ENCODE assay signal across 27 mouse cellular contexts in genomic region chr8:71579009-71579408, GRCm38 (mm10). TPM values are rescaled to one million over a fixed set of nuclear protein-coding genes. Genes with fewer than 3 reads are reported as not detected.
DNase-seq lines count a peak whose midpoint lies in the region; ATAC-seq and TF ChIP-seq lines count a peak whose summit lies in the region.
"Had no signal": no experiment of that assay in that cellular context is flagged by ENCODE, and none has a peak within 500 bp of the region (broad histone marks: within the 10 kb centered on the region; RNA-seq: fewer than 3 reads in every experiment).

No protein-coding gene starts in this region.

- no peak overlapping the region for H3K9ac ChIP-seq in forebrain, postnatal 0 days
- H3K9ac ChIP-seq: embryonic facial prominence, embryonic 12.5 days; forebrain, embryonic 12.5 days; heart, embryonic 13.5 days; hindbrain, embryonic 12.5 days; kidney, embryonic 15.5 days; limb, embryonic 13.5 days; liver, embryonic 13.5 days; midbrain, embryonic 15.5 days had no signal

- no peak overlapping the region for H3K4me2 ChIP-seq in forebrain, postnatal 0 days (ENCODE audit: low read depth)
- H3K4me2 ChIP-seq: embryonic facial prominence, embryonic 12.5 days; forebrain, embryonic 12.5 days; heart, embryonic 13.5 days; hindbrain, embryonic 12.5 days; kidney, embryonic 15.5 days; limb, embryonic 13.5 days; liver, embryonic 13.5 days; midbrain, embryonic 15.5 days had no signal

- peaks cover 12% of the 10 kb centered on the region for H3K27me3 ChIP-seq in E14TG2a.4 (ENCODE audit: insufficient read depth, low read length)
- H3K27me3 ChIP-seq in forebrain, postnatal 0 days (ENCODE audit: insufficient read depth, low read length) = no peaks in the 10 kb centered on the region
- H3K27me3 ChIP-seq: kidney, embryonic 15.5 days; limb, embryonic 13.5 days; liver, embryonic 13.5 days; midbrain, embryonic 15.5 days had no signal

- peaks cover 13% of the 10 kb centered on the region for H3K36me3 ChIP-seq in E14TG2a.4 (ENCODE audit: insufficient read depth, low read length)
- peaks cover 20% of the 10 kb centered on the region for H3K36me3 ChIP-seq in forebrain, postnatal 0 days (ENCODE audit: insufficient read depth)
- H3K36me3 ChIP-seq: liver, embryonic 13.5 days; midbrain, embryonic 15.5 days had no signal

- H3K27ac ChIP-seq in layer of hippocampus, adult 2 months = peak overlapping the region; percentile 59; the same call in 1 of the 2 replicates
- no peak overlapping the region for H3K27ac ChIP-seq in forebrain, postnatal 0 days (ENCODE audit: low read depth, low read length)
- H3K27ac ChIP-seq: embryonic facial prominence, embryonic 12.5 days; forebrain, embryonic 12.5 days; heart, embryonic 13.5 days; hindbrain, embryonic 12.5 days; kidney, embryonic 15.5 days; limb, embryonic 13.5 days; liver, embryonic 13.5 days; midbrain, embryonic 15.5 days had no signal

- no peak for DNase-seq in layer of hippocampus, adult 2 months (ENCODE audit: low spot score in 2 of 2)
- no peak for DNase-seq in layer of hippocampus, postnatal 10 days (ENCODE audit: low spot score in 2 of 2)
- DNase-seq in brain, adult 2 months (ENCODE audit: low read depth, low spot score) = peak; percentile 52
- no peak for DNase-seq in cerebellum, adult 9-10 months
- DNase-seq in frontal cortex, postnatal 25 days (ENCODE audit: low spot score in 2 of 2) = no peak
- DNase-seq in forebrain, postnatal 0 days = no peak
- DNase-seq: kidney, adult 11 months; kidney, postnatal 36 days; liver, embryonic 13.5 days; lung, adult 2 months; lung, postnatal 14 days; retina, postnatal 1 day; thymus, postnatal 14 days had no signal

- WGBS in forebrain, postnatal 0 days = 80% methylated on average over 1 of the region's 1 CpGs

- no peak for TF ChIP-seq CTCF in layer of hippocampus, adult 2 months (conservative IDR thresholded peaks at IDR 0.05)
- TF ChIP-seq CTCF in E14TG2a.4 (conservative IDR thresholded peaks at IDR 0.05; ENCODE audit: low read length) = no peak
- TF ChIP-seq CTCF in forebrain, postnatal 0 days (IDR thresholded peaks at IDR 0.05; ENCODE audit: low read depth) = no peak

- H3K9me3 ChIP-seq in E14TG2a.4 (ENCODE audit: low read length) = no peaks in the 10 kb centered on the region
- no peaks in the 10 kb centered on the region for H3K9me3 ChIP-seq in forebrain, postnatal 0 days (ENCODE audit: low read length)
- H3K9me3 ChIP-seq: embryonic facial prominence, embryonic 12.5 days; forebrain, embryonic 12.5 days; heart, embryonic 13.5 days; hindbrain, embryonic 12.5 days; kidney, embryonic 15.5 days; limb, embryonic 13.5 days; liver, embryonic 13.5 days; midbrain, embryonic 15.5 days had no signal

- no peak for ATAC-seq in forebrain, postnatal 0 days
- ATAC-seq: midbrain, embryonic 15.5 days had no signal

- H3K4me1 ChIP-seq in E14TG2a.4 (replicated peaks; ENCODE audit: low read depth, low read length) = peaks cover 53% of the 10 kb centered on the region
- no peaks in the 10 kb centered on the region for H3K4me1 ChIP-seq in forebrain, postnatal 0 days (ENCODE audit: insufficient read depth)
- H3K4me1 ChIP-seq: embryonic facial prominence, embryonic 12.5 days; kidney, embryonic 15.5 days; limb, embryonic 13.5 days had no signal

- no peak overlapping the region for H3K4me3 ChIP-seq in layer of hippocampus, adult 2 months
- H3K4me3 ChIP-seq in E14TG2a.4 (replicated peaks; ENCODE audit: low read length) = peak overlapping the region; percentile 73
- no peak overlapping the region for H3K4me3 ChIP-seq in forebrain, postnatal 0 days (ENCODE audit: low read depth, low read length)
- H3K4me3 ChIP-seq: embryonic facial prominence, embryonic 12.5 days; erythroblast, embryonic 14.5 days; forebrain, embryonic 12.5 days; heart, embryonic 13.5 days; hindbrain, embryonic 12.5 days; kidney, embryonic 15.5 days; limb, embryonic 13.5 days; liver, embryonic 13.5 days; midbrain, embryonic 15.5 days had no signal

RNA-seq across cellular contexts. Expression of gene Slc27a1, which starts 10.3 kb away (rescaled TPM):
- total RNA-seq in layer of hippocampus, adult 2 months (2021) = 100 to 1,000 TPM; 125 to 126 TPM
- total RNA-seq in layer of hippocampus, postnatal 10 days (2021) = 10 to 100 TPM; 76.8 to 92.7 TPM
- total RNA-seq in forebrain, postnatal 0 days (2014; rRNA removed) = 106 and 133 TPM in 2 replicates
- polyA plus RNA-seq in forebrain, postnatal 0 days (2015; fragmentation: Nextera tagmentation; extraction: Ambion mirVana) = 74.8 and 102 TPM in 2 replicates

RNA-seq across cellular contexts. Expression of gene Nxnl1, which starts 12.6 kb away (rescaled TPM):
- not detected for total RNA-seq in layer of hippocampus, adult 2 months (2021)
- not detected for total RNA-seq in layer of hippocampus, postnatal 10 days (2021)
- total RNA-seq in forebrain, postnatal 0 days (2014; rRNA removed) = 0.08 TPM in 1 of 2 replicates, not detected in the other
- polyA plus RNA-seq in forebrain, postnatal 0 days (2015; fragmentation: Nextera tagmentation; extraction: Ambion mirVana) = not detected in 2 replicates
- total RNA-seq: ES-E14; megakaryocyte-erythroid progenitor cell, adult 5-6 weeks had no signal
- polyA plus RNA-seq: brain, embryonic 14.5 days; embryonic facial prominence, embryonic 12.5 days; erythroblast, embryonic 14.5 days; forebrain, embryonic 12.5 days; frontal cortex, adult 2 months; heart, embryonic 13.5 days; hindbrain, embryonic 12.5 days; limb, embryonic 13.5 days; lung, adult 2 months; midbrain, embryonic 15.5 days; spleen, adult 2 months had no signal

RNA-seq across cellular contexts. Expression of gene Pgls, which starts 13.0 kb away (rescaled TPM):
- 10 to 100 TPM; 27.5 to 34.4 TPM for total RNA-seq in layer of hippocampus, adult 2 months (2021)
- total RNA-seq in layer of hippocampus, postnatal 10 days (2021) = 10 to 100 TPM; 75.1 to 81.0 TPM
- total RNA-seq in forebrain, postnatal 0 days (2014; rRNA removed) = 248 and 264 TPM in 2 replicates
- polyA plus RNA-seq in forebrain, postnatal 0 days (2015; fragmentation: Nextera tagmentation; extraction: Ambion mirVana) = 262 and 318 TPM in 2 replicates

RNA-seq across cellular contexts. Expression of gene Fam129c, which starts 18.4 kb away (rescaled TPM):
- 1 to 10 TPM; 3.8 TPM for total RNA-seq in layer of hippocampus, adult 2 months (2021)
- 1 to 10 TPM; 4.6 to 5.8 TPM for total RNA-seq in layer of hippocampus, postnatal 10 days (2021)
- 3.4 and 11.1 TPM in 2 replicates for total RNA-seq in forebrain, postnatal 0 days (2014; rRNA removed)
- 2.0 and 2.8 TPM in 2 replicates for polyA plus RNA-seq in forebrain, postnatal 0 days (2015; fragmentation: Nextera tagmentation; extraction: Ambion mirVana)

RNA-seq across cellular contexts. Expression of gene Tmem221, which starts 20.3 kb away (rescaled TPM):
- total RNA-seq in layer of hippocampus, adult 2 months (2021) = under 1 TPM; 0.22 to 0.31 TPM
- not detected for total RNA-seq in layer of hippocampus, postnatal 10 days (2021)
- total RNA-seq in forebrain, postnatal 0 days (2014; rRNA removed) = 0.08 TPM in 1 of 2 replicates, not detected in the other
- 0.16 and 0.18 TPM in 2 replicates for polyA plus RNA-seq in forebrain, postnatal 0 days (2015; fragmentation: Nextera tagmentation; extraction: Ambion mirVana)
- total RNA-seq: megakaryocyte-erythroid progenitor cell, adult 5-6 weeks had no signal
- polyA plus RNA-seq: erythroblast, embryonic 14.5 days had no signal
